Mouse (Mus musculus) cerebral cortex, adult 2 months (tissue): ENCODE data around the gene Lrrc8d.

Experiments used
- WGBS: fragments of 180-500 bp; shearing (Covaris S2); methylation state at CpG from one replicate; pipeline ENCODE4 v1.1.7; 2018; 5-methylcytosine and 5-hydroxymethylcytosine counted together

Lrrc8d gene

DNA sequence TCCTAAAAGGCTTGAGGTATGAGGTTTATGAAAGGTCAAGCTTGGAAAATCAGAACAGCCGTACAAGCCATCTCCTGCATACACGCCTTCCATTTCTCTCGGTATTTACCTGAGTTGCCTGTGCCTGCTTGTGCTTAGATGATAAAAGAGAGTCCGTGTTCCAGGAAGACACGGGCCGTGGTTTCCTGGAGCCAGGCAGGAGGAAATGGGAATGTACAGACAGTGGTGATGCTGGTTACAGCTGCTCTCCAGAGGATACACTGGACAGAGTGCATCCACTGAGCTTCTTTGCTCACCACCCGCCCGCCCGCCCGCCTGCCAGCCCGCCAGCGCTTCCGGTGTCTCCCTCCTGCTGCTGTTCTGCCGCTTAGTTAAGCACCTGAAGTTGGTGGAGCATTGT, 116.3 kb downstream of the Lrrc8d start:
- 81% methylated on average over 14 of the region's 14 CpGs for WGBS

DNA sequence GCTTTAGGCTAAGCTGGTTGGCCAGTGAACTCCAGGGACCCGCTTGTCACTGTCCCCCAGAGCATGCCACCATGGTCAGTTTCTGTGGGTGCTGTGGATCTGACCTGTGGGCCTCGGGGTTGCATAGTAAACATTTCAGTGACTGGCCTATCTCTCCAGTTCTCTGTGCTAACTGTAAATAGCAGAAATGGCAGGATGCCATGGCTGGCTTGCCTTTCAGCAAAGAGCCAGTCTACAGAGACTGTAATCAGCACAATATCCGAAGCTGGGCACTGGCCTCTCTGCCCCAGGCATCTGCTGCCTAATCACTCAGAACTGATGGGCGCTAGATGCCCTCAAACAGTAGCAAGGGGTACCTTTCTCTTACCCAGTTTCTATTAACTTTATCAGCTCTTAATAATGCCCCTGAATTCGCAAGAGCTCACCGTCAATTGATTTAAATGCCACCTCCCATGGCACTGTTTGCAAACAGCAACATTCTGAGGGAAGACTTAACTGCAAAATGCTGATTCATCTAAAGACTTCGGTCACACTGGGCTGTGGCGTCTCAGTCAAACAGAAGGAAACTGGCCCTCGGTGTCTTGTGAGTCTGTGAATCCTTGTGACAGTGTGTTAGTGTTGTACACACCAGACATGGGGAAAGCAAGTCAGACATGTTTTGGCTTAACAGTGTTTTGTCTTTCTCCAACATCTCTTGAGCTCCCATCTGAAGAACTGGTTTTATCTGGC, 117.6 kb downstream of the Lrrc8d start:
- WGBS, result 66% methylated on average over 9 of the region's 9 CpGs

DNA sequence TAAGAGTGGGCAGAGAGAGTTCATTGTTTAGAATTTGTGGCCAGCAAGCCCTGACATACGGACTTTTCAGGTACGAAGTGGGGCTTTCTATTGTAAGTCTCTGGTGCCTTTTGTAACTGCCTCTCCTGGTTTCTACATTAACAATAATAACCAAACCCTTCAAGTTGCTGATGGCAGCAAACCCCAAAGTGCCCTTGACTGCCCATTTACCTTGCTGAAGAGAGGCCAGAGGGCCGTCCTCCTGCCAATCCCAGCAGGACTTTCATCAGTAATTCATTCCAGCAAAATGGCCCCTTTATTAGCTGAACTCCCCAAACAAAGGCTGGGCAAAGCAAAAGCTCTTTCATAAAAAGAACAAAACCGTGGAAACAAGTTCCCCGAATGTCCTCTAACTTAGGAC, 118.6 kb downstream of the Lrrc8d start:
- WGBS, result 77% methylated on average over 5 of the region's 5 CpGs

DNA sequence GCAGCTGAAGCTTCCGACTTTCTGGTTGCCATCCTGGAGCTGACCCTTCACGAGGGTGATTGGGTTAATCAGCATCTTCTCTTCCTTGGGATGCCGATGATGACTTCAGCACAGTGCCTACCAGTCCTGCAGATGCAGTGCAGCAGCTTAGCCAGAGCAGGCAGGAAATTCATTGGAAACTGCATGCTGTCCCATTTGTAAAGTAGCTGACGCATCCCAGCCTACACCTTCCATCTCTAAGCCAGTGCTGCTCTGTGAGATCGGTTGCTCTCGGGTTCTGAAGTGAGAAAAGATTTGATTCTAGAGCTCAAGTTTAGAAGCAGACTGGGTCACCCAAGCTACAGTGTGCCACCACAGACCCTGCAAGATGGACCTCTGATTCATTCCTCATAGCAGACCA, 121.6 kb downstream of the Lrrc8d start:
- 67% methylated on average over 6 of the region's 6 CpGs for WGBS

DNA sequence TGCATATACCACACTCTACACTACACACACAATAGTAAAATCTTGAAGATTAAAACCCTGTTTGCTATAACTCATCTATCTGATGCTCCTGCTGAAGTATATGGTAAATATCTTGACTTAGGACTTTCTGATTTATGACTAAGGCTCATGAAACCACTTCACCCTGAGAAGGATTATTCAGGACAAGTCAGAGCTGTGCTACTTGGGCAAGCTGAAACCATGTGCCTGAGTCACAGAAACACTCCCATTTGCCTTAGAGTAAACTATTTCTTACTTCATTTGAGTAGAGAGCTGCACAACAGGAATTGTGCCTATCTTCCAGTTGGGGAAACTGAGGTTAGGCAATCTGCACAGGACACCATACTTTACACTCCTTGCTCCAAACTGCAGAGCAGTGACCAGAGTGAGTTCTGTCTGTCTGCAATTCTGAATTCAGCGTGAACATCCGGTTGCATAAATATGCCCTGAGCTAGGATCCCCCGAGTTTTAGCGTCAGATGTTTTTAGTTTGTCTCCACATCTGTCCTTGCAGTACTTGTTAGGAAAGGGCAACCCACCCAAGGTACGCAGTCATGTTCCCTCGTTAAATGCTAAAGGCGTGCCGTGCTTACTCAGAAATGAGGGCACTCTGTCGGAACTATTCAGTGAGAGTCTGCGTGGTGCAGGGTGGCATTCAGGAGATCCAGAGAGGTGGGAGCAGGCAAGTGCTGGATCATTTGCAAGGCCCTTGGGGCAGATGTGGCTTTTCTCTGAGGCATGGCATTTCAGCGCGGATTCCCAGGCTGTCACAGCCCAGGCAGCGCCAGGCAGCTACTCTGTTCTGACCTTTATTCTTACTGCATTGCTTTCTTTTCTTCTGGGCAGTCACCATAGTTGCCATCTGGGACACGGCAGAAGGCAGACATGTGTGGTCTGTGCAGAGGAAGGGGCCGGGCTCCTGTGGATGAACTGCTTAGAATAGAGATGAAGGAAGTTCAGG, 123.0 kb downstream of the Lrrc8d start:
- WGBS, result 19% methylated on average over 15 of the region's 15 CpGs

DNA sequence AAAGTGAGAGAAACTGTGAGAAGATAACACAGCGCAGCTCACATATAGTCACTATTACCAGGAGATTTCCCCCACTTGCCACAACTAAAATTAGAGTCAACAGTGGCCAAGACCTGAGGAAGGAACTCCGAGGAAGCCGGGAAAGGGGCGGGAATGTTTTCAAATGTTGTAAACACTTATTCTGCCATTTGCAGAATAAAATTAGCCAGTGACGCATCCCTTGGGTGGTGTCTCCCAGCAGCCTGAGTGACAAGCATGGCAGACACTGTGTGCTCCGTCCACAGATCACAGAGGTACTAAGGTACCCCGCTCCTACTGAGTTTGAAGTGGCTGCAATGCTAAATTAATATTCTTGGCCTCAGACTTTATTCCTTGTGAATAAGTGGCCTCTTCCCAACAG, 124.5 kb downstream of the Lrrc8d start:
- 59% methylated on average over 7 of the region's 7 CpGs for WGBS

DNA sequence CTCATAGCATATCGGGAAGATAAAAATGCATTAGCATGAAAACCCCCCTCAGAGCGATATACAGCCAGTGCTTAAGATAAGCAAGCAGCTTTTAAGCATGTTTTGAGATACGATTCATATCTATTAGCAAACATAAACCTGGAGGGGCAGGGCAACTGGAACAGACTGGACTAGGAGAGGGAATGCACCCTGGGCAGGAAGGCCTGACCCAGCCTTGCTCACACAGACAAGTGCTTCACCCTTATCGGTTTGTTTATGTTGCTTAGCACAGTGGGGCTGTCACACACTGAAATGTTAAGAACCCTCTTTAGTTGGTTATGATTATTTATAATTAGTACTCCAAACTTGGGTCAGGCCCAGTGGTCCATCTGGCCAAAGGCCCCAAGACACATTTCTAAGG, 125.1 kb downstream of the Lrrc8d start:
- WGBS, result 88% methylated on average over 4 of the region's 4 CpGs

DNA sequence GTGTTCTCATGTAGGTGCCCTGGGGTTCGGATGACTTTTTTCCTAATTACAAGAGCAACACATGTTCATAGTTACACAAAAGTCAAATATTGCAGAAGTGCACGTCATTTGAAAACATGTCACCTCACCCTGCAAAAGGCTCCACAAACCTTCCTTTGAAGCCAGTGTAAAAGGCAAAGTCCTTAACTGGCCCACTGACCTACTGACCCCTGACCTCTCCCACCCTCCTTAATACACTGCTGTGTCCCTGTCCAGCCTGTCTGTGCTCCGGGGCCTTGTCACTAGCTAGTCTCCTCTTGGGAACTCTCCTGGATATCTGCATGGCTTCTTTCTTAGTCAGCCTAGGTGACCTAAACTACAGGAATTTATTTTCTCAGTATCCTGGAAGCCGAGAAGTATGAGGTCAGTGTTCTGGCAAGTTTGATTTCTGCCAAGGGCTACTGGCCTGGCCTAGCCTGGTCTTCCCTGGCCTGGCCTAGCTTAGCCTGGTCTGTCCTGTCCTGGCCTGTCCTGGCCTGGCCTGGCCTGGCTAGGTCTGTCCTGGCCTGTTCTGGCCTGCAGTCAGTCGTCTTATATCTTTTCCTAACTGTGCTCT, 127.2 kb downstream of the Lrrc8d start:
- WGBS, result 84% methylated on average over 5 of the region's 5 CpGs

DNA sequence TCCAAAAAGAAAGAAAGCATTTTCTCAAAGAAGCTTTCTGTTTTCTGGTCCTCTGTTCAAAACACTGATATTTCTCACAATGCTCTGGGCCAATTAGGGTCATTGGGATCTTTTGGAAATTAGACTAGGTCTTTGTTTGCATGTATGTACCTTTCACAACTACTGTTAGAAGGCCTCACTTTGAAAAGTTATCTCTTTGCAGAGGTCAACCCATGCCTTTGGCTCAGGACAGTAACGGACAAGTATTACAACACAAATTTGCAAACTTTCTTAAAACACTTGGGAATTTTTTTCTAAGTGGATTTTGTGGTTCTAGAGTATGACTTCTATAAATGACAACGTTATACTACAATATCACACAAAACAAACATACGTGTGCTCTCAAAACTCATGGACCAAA, 128.3 kb downstream of the Lrrc8d start:
- 97% methylated on average over 3 of the region's 3 CpGs for WGBS

DNA sequence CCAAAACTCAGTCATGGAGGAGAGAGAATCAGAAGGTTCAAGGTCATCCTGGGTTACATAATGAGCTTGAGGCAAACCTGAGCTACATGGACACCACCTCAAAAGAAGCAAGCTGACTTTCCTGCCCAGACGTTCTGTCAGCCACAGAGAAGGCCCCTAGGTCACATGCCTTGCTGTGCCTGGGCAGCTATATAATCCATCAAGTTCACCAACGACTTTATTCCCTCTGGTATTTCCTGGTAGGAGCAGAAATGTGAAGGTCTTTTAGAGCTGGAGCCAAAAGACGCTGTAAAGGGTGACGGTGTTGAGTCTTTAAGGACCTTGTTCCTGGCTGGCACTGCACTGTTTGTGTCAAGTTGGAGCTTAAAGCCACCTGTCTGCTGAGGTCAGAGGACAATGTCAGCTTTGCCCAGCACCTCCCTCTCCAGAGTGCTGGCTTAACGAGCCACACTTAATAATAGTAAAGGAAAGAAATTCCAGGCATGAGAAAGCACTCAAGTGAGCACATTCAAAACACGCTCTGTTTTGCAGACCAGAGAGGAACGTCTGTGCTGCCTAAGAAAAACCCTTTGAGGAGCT, 129.3 kb downstream of the Lrrc8d start:
- 63% methylated on average over 7 of the region's 7 CpGs for WGBS

DNA sequence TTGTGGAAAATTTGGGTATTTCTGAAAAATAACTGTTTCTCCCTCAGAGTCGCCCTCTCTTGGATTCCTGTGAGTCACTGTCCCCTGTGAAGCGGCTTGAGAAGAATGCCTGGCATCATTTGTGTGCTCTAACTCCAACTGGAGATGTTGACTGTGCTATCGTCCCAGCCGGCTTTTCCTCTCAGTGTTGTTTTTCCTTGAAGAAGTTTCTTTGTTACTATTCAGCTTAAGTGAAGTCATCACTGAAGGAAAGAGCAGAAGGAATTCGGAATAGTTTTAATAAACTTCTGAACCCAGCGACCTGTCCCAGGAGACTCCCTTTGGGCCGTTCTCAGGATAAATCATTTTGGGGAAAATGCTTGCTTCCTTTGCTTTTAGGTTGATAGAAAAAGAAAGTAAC, 132.4 kb downstream of the Lrrc8d start:
- WGBS, result 58% methylated on average over 7 of the region's 7 CpGs

DNA sequence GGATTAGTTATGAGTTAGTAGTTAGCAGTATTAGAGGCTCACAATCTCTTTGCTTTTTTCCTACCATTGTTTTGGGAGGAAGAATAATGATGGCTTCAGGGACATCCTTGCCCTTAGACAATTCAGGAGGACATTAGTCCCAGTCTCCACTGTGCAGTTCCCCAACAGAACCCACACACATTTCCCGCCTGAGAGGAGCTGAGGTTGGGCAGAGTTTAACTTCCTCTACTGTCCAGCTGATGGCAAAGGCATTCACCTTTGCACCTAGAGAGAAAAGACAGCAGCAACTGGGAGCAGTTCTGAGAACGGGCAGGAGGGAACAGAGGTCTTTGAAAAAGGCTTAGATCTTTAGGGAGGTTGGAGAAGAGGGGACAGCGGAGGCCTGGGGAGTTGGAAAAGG, 134.2 kb downstream of the Lrrc8d start:
- WGBS, result 82% methylated on average over 3 of the region's 3 CpGs

DNA sequence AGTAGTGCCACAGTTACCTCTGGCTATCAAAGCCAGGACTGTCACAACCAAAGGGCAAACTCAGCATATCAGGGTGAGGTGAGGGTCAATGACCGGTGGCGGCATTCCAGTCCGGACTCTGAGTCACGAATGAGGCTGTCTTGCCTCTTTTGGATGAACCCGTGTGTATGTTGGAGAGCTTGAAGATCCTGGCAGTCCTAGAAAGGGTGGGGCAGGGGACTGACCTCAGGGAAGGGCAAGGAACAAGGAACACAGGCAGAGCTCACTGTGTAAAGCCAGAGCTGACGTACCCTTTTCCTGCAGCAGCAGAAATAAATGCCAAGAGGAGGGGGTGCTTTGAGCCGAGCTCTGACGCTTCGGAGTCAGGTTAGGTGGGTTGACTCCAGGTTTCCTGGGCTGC, 136.2 kb downstream of the Lrrc8d start:
- 84% methylated on average over 9 of the region's 9 CpGs for WGBS

DNA sequence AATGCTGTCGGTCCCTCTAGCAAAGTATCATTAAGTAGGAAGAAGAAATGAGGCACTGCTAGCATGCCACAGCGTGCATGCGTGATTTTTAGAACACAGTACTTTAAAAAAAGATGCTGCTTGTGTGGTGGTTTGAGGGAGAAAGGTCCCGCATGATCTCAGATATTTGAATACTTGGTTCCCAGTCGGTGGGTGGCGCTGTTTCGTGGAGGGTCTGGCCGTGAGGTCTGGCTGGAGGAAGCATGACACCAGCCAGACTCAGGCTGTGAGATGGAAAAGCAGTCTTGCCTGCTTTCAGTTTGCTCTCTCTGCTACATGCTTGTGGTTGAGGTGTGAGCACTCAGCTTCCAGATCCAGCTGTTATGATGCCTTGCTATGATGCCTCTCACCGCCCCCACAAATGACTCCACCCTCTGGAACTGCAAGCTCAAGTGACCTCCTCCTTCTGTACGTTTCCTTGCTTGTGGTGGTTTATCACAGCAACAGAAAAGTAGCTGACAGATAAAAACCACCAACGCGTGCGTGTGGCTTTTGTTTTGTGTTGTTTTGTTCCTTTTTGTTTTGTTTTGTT, 140.1 kb downstream of the Lrrc8d start:
- WGBS, result 76% methylated on average over 13 of the region's 13 CpGs

DNA sequence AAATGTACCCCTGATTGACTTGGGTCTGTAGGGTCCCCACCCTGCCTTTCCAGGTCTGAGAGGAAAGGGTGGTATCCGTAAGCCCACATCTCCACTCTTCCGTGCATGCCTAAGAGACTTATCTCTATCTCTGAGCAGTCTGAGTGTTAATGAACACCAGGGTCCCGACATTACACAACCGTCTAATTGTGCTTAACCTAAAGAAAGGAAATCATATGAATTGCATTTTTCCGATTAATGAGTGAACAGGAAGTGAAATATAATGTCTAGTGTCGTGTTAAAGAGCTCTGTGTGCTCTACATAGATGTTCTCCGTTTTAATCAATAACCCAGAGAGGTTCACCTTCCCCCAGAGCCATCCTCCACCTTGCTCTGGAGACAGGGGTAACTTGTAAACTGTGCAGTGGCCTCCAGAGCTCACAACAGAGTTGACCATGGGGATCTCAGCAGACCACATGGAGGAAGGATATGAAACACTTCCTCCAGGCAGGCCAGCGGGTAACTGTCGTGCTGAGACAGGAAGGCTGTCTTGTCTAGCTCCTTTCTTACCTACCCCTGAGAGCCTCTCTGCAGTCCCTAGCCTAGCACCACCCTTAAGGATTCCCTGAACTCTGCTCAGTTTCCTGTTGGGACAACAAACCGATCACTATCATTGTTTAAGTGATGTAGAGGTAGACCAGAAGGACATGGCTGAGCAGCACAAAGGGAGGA, 144.4 kb downstream of the Lrrc8d start:
- 81% methylated on average over 10 of the region's 10 CpGs for WGBS

DNA sequence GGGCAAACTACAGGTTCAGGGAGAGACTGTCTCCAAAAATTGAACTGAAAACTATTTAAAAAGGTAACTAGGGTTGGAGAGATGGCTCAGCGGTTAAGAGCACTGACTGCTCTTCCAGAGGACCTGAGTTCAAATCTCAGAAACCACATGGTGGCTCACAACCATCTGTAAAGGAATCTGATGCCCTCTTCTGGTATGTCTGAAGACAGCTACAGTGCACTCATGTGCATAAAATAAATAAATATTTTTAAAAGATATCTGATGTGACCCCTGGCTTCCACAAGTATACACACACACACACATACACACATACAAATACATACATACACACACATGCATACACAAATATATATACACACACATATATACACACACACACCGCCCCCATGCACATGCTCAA, 145.3 kb downstream of the Lrrc8d start:
- 99% methylated on average over 2 of the region's 2 CpGs for WGBS

DNA sequence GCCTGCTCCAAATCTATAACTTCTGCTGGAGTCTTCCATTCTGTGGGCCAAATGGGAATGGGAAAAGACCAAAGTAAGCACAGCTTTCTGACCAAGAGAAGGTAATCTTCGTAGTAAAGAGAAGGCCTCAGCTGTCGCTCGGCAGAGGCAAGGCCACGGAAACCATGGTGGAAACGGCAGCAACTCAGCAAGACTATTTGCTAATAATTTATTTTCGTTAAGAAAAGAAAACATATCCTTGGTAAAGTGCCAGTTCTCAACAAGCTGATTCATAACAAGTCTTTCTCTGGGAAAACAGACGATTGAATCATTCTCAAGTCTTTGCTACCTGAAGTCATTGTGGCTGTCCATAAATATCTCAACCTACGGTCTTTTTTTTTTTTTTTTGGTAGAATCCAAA, 148.0 kb downstream of the Lrrc8d start:
- WGBS, result 77% methylated on average over 8 of the region's 8 CpGs

DNA sequence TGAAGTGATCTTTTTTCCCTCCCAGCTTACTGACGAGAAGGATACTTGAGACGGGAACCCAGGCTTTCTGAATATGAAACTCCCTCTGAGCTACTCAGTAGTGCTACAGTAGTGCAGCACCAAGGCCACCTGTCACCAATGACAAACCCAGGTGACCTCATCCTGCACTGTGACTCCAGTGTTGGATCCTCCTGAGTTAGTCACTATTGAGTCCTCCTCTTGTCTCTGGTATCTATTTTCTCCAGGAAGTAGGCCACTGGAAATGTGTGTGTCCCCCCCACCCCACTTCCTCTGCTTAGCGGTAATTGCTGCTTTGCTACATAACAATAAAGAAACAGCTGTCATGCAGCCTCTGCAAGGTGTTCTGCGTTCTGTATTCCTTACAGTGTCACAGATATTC, 149.5 kb downstream of the Lrrc8d start:
- WGBS, result 72% methylated on average over 4 of the region's 4 CpGs

DNA sequence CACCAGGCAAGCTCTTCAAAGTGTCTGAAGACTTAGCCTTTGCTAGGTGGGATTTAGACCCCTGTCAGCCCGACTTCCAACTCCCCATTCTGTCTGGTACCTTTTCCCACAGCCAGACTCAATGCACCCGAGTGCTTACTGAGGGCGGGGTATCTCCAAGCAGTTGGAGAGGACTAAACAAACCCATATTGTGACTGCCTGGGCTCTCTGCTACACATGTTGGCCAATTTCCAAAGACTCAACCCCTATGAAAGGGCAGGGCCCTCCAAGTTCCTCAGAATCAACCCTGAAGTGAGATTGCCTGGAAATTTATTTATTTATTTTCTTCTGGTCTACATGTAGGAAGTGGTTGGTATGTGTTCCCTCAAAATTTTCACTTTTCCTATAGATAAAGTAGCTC, 149.9 kb downstream of the Lrrc8d start:
- 45% methylated on average over 3 of the region's 3 CpGs for WGBS

DNA sequence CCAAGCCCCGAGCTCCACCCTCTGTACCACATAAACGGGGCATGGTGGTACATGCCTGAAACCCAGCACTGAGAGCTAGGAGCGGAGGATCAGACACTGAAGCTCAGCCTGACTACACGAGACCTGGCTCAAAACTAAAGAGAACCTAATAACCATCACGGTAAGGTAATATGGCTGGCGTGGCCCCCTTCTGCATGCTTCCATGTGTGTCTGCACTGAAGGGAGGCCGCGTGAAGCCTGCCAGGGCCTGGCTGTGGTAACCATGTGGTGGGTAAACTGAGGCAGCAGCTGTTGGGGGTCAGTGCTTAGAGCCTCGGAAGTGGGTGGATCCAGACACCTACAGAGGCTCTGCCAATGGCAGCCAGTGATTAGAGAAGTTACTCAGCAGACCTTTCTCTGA, 153.5 kb downstream of the Lrrc8d start:
- 88% methylated on average over 9 of the region's 9 CpGs for WGBS

DNA sequence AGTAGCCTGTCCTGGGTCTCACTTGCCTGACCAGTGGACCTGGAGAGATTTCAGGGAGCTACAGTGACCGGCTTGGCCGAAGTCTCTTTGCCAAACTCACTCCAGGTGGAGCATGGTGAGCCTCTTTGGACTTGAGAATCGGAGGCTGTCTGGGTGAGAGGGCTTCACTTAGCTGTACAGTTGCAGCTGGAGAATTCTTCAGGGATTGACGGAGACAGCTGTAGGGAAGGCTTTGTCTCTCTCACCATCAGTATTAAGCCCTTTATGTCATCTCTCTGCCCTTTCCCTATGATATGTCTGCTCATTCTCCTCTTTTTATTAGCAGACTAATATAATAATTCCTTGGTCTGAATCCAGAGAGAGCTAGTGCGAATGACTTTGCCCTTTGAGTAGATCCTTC, 157.7 kb downstream of the Lrrc8d start:
- 93% methylated on average over 5 of the region's 5 CpGs for WGBS
